Mouse (Mus musculus) kidney, postnatal 36 days (tissue): ENCODE measurements around the gene Dio1.

ENCODE experiments used
- DNase-seq, 2 experiments: peaks; one replicate each; pipeline ENCODE4 v3.0.0; 2021 to 2022; ENCODE audit warnings: mixed read lengths in 2 of 2

The Dio1 gene

GRCm38 (mm10) chr4:107243365-107244333 lies 63.3 kb downstream of the Dio1 start:
- no peak for DNase-seq
